Mouse (Mus musculus): Measurements from ENCODE around the gene Cd63. TPM values are rescaled to one million over a fixed set of nuclear protein-coding genes. Genes with fewer than 3 reads are reported as not detected.

The Cd63 gene
- polyA plus RNA-seq, 1 experiment from 2014 or later = 402 TPM

Other genes starting within 250 kb of the Cd63 start
- 15.0 and 15.3 TPM in 2 replicates for gene Suox, start 226.9 kb upstream of the Cd63 start, polyA plus RNA-seq (2015; fragmentation: Nextera tagmentation; extraction: Ambion mirVana)
- gene Rab5b, start 204.7 kb upstream of the Cd63 start, polyA plus RNA-seq (2015; fragmentation: Nextera tagmentation; extraction: Ambion mirVana) = 69.8 and 73.5 TPM in 2 replicates
- 1.7 and 2.8 TPM in 2 replicates for gene Pmel, start 196.8 kb upstream of the Cd63 start, polyA plus RNA-seq (2015; fragmentation: Nextera tagmentation; extraction: Ambion mirVana)
- gene Cdk2, start 196.0 kb upstream of the Cd63 start, polyA plus RNA-seq (2015; fragmentation: Nextera tagmentation; extraction: Ambion mirVana) = 90.7 and 93.6 TPM in 2 replicates
- 9.5 and 12.3 TPM in 2 replicates for gene Dgka, start 156.1 kb upstream of the Cd63 start, polyA plus RNA-seq (2015; fragmentation: Nextera tagmentation; extraction: Ambion mirVana)
- 18.5 and 20.3 TPM in 2 replicates for gene Pym1, start 153.1 kb upstream of the Cd63 start, polyA plus RNA-seq (2015; fragmentation: Nextera tagmentation; extraction: Ambion mirVana)
- 1.3 and 2.4 TPM in 2 replicates for gene Mmp19, start 110.1 kb upstream of the Cd63 start, polyA plus RNA-seq (2015; fragmentation: Nextera tagmentation; extraction: Ambion mirVana)
- 40.3 and 42.2 TPM in 2 replicates for gene Dnajc14, start 96.9 kb upstream of the Cd63 start, polyA plus RNA-seq (2015; fragmentation: Nextera tagmentation; extraction: Ambion mirVana)
- 16.2 and 18.1 TPM in 2 replicates for gene Tmem198b, start 96.6 kb upstream of the Cd63 start, polyA plus RNA-seq (2015; fragmentation: Nextera tagmentation; extraction: Ambion mirVana)
- 154 and 169 TPM in 2 replicates for gene Sarnp, start 83.7 kb upstream of the Cd63 start, polyA plus RNA-seq (2015; fragmentation: Nextera tagmentation; extraction: Ambion mirVana)
- gene Ormdl2, start 79.3 kb upstream of the Cd63 start, polyA plus RNA-seq (2015; fragmentation: Nextera tagmentation; extraction: Ambion mirVana) = 41.4 and 43.0 TPM in 2 replicates
- gene Gdf11, start 9.3 kb upstream of the Cd63 start, polyA plus RNA-seq (2015; fragmentation: Nextera tagmentation; extraction: Ambion mirVana) = 1.7 and 2.0 TPM in 2 replicates
- 13.0 and 14.6 TPM in 2 replicates for gene Rdh5, start 21.9 kb downstream of the Cd63 start, polyA plus RNA-seq (2015; fragmentation: Nextera tagmentation; extraction: Ambion mirVana)
- 224 and 225 TPM in 2 replicates for gene Bloc1s1, start 23.0 kb downstream of the Cd63 start, polyA plus RNA-seq (2015; fragmentation: Nextera tagmentation; extraction: Ambion mirVana)
- 10.3 and 11.9 TPM in 2 replicates for gene Itga7, start 32.8 kb downstream of the Cd63 start, polyA plus RNA-seq (2015; fragmentation: Nextera tagmentation; extraction: Ambion mirVana)
- 0.67 TPM in 1 of 2 replicates, not detected in the other for gene Mettl7b, start 60.0 kb downstream of the Cd63 start, polyA plus RNA-seq (2015; fragmentation: Nextera tagmentation; extraction: Ambion mirVana)
- not detected in 2 replicates for gene Olfr9, start 88.4 kb downstream of the Cd63 start, polyA plus RNA-seq (2015; fragmentation: Nextera tagmentation; extraction: Ambion mirVana)
- gene Olfr763, start 109.8 kb downstream of the Cd63 start, polyA plus RNA-seq (2015; fragmentation: Nextera tagmentation; extraction: Ambion mirVana) = not detected in 2 replicates
- not detected in 2 replicates for gene Olfr764-ps1, start 138.9 kb downstream of the Cd63 start, polyA plus RNA-seq (2015; fragmentation: Nextera tagmentation; extraction: Ambion mirVana)
- gene Olfr765, start 149.0 kb downstream of the Cd63 start, polyA plus RNA-seq (2015; fragmentation: Nextera tagmentation; extraction: Ambion mirVana) = not detected in 2 replicates
- gene Olfr766-ps1, start 168.0 kb downstream of the Cd63 start, polyA plus RNA-seq (2015; fragmentation: Nextera tagmentation; extraction: Ambion mirVana) = not detected in 2 replicates
- not detected in 2 replicates for gene Olfr767, start 181.9 kb downstream of the Cd63 start, polyA plus RNA-seq (2015; fragmentation: Nextera tagmentation; extraction: Ambion mirVana)
- gene Olfr768, start 198.4 kb downstream of the Cd63 start, polyA plus RNA-seq (2015; fragmentation: Nextera tagmentation; extraction: Ambion mirVana) = not detected in 2 replicates
- not detected in 2 replicates for gene Olfr769, start 216.9 kb downstream of the Cd63 start, polyA plus RNA-seq (2015; fragmentation: Nextera tagmentation; extraction: Ambion mirVana)
- not detected in 2 replicates for gene Olfr770, start 238.0 kb downstream of the Cd63 start, polyA plus RNA-seq (2015; fragmentation: Nextera tagmentation; extraction: Ambion mirVana)